Mouse (Mus musculus) heart, adult 2 months (tissue): ENCODE results near the gene Rasa2. TPM values are rescaled to one million over a fixed set of nuclear protein-coding genes. Genes with fewer than 3 reads are reported as not detected.
A peak's percentile ranks its signal among the peaks of the same experiment; 100 is the strongest.

Source experiments
- DNase-seq, 2 experiments: peaks; one replicate each; pipeline ENCODE4 v3.0.0; 2021
- H3K27ac ChIP-seq: fragments of 200-600 bp; 2 replicates; pipeline ENCODE4 v1.8.1; 2022
- H3K27me3 ChIP-seq: fragments of 200-500 bp; 2 replicates; pipeline ENCODE4 v1.6.1; 2012; ENCODE audit warnings: mild to moderate bottlenecking, low read length, inconsistent platforms, mixed read lengths; ENCODE audit not compliant: control insufficient read depth, insufficient read depth
- H3K36me3 ChIP-seq: fragments of 200-500 bp; 2 replicates; pipeline ENCODE4 v1.6.1; 2012; ENCODE audit warnings: low read length, inconsistent platforms; ENCODE audit not compliant: control insufficient read depth, insufficient read depth
- H3K4me1 ChIP-seq: fragments of 200-500 bp; 2 replicates; pipeline ENCODE4 v1.6.1; 2011; ENCODE audit warnings: low read length; ENCODE audit not compliant: control insufficient read depth, insufficient read depth
- H3K4me3 ChIP-seq: fragments of 200-600 bp; 2 replicates; pipeline ENCODE4 v1.8.1; 2022
- H3K79me2 ChIP-seq: fragments of 200-500 bp; replicated peaks from 2 replicates; pipeline ENCODE4 v1.6.1; 2012; ENCODE audit warnings: mild to moderate bottlenecking, inconsistent platforms, low read length, moderate library complexity, mixed read lengths; ENCODE audit not compliant: control insufficient read depth, insufficient read depth
- H3K9ac ChIP-seq: fragments of 200-500 bp; 2 replicates; pipeline ENCODE4 v1.6.1; 2012; ENCODE audit warnings: low read depth, mild to moderate bottlenecking, control low read depth, inconsistent platforms, low read length, mixed read lengths
- CTCF ChIP-seq: fragments of 200-600 bp; IDR thresholded peaks from 2 replicates; pipeline ENCODE4 v1.8.1; 2022; ENCODE audit warnings: antibody characterized with exemption, mild to moderate bottlenecking, moderate library complexity
- EP300 ChIP-seq: fragments of 200-500 bp; IDR thresholded peaks from 2 replicates; pipeline ENCODE4 v1.6.1; 2011; ENCODE audit warnings: low read depth, low read length, control low read depth; ENCODE audit not compliant: insufficient read depth
- POLR2A ChIP-seq: fragments of 200-500 bp; IDR thresholded peaks from 2 replicates; pipeline ENCODE4 v1.6.1; 2011; ENCODE audit warnings: mild to moderate bottlenecking, low read depth, low read length, control low read depth; ENCODE audit not compliant: insufficient read depth
- WGBS: fragments of 180-500 bp; shearing (Covaris S2); methylation state at CpG from one replicate; pipeline ENCODE4 v1.1.7; 2018; 5-methylcytosine and 5-hydroxymethylcytosine counted together
- intact Hi-C: fragments of 180-260 bp; cut with DNase I; formaldehyde crosslinking; loops from one replicate; pipeline ENCODE4 v1.15.1; 2025
- polyA plus RNA-seq: library from polyadenylated mRNA; depleted of rRNA; stranded (reverse); fragments of >200 nt; gene quantifications from 2 replicates; pipeline ENCODE4 v1.2.3, GENCODE M21; 2012
- total RNA-seq, 2 experiments: library from RNA; stranded (reverse); gene quantifications; 2 replicates each; pipeline ENCODE4 v1.2.3; 2021

Rasa2 gene
- total and polyA plus RNA-seq, 3 experiments, result 2.1 to 6.0 (median 5.5) TPM

DNA sequence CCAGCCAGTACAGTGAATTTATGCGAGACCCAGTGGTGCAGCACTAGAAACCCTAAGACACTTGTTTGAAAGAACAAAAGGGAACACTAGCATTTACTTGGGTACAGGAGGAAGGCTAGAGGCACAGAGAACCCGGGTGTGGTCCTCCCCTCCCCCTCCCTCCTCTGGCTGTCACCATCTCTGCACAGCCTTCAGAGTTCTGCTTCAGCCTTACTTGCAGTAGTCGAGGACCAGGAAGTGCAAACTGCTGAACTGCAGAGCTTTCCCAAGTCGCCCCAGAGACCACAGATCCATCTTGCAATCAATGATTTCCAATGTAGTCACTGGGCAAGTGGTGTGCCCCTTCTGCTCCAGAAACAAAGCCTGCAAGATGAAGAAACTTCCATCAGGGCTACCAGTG is 114.0 kb downstream of the Rasa2 start:
- Histone ChIP-seq H3K27ac (no peak overlapping the region), H3K4me1 (no peaks in the 10 kb centered on the region), H3K36me3 (no peaks in the 10 kb centered on the region), H3K4me3 (no peak overlapping the region), H3K27me3 (no peaks in the 10 kb centered on the region), H3K79me2 (no peaks in the 10 kb centered on the region), H3K9ac (no peak overlapping the region)
- TF ChIP-seq EP300 (no peak), POLR2A (no peak), CTCF (no peak)
- intact Hi-C loops, result no loop called here
- WGBS, result 31% methylated on average over 4 of the region's 4 CpGs
- no peak for DNase-seq

DNA sequence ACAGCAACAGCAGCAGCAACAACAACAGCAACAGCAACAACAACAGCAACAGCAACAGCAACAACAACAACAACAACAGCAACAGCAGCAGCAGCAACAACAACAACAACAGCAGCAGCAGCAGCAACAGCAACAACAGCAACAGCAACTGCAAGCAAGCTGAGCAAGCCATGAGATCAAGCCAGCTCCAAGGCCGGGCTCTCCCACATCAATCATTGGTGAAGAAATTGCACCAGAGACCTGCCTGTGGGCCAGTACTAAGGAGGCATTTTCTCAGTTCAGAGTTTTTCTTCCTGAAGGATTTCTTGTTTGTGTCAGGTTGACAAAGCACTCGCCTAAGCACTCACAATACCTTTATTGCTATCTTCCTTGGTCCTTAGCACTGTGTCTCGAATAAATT is 114.6 kb downstream of the Rasa2 start:
- WGBS, result 69% methylated on average over 3 of the region's 3 CpGs
- intact Hi-C loops, result no loop called here

DNA sequence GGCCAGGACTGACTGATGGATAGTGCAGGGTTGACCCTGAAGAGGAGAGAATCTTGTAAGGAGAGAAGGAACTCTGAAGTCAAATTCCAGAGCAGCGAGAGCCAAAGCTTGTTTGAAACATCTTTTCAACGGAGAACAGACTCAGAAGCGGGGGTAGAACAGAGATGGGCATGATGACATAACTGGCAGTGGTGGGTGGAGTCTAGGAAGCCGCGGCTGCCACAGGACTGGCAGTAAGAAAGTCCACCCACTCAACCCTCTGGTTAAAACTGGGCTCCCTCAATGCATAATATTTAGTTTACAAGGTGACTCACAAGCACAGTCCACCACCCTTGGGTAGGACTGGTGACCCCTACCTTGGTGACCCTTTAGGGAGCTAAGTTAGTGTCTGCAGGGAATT is 115.7 kb downstream of the Rasa2 start:
- intact Hi-C loops, result no loop called here
- no peak overlapping the region for H3K9ac ChIP-seq
- no peaks in the 10 kb centered on the region for H3K36me3 ChIP-seq
- no peaks in the 10 kb centered on the region for H3K4me1 ChIP-seq
- no peaks in the 10 kb centered on the region for H3K79me2 ChIP-seq
- H3K27me3 ChIP-seq, result no peaks in the 10 kb centered on the region
- no peak for TF ChIP-seq EP300
- TF ChIP-seq POLR2A, result no peak
- no peak for TF ChIP-seq CTCF
- 68% methylated on average over 5 of the region's 5 CpGs for WGBS
- no peak for DNase-seq
- no peak overlapping the region for H3K27ac ChIP-seq
- no peak overlapping the region for H3K4me3 ChIP-seq

More for the DNA sequence above, 114.6 kb downstream of the Rasa2 start:
- no peak overlapping the region for H3K27ac ChIP-seq
- DNase-seq, result no peak
- no peaks in the 10 kb centered on the region for H3K27me3 ChIP-seq
- TF ChIP-seq CTCF, result no peak
- no peak for TF ChIP-seq EP300
- TF ChIP-seq POLR2A, result no peak
- no peaks in the 10 kb centered on the region for H3K79me2 ChIP-seq
- no peaks in the 10 kb centered on the region for H3K4me1 ChIP-seq
- no peak overlapping the region for H3K4me3 ChIP-seq
- no peak overlapping the region for H3K9ac ChIP-seq
- no peaks in the 10 kb centered on the region for H3K36me3 ChIP-seq

DNA sequence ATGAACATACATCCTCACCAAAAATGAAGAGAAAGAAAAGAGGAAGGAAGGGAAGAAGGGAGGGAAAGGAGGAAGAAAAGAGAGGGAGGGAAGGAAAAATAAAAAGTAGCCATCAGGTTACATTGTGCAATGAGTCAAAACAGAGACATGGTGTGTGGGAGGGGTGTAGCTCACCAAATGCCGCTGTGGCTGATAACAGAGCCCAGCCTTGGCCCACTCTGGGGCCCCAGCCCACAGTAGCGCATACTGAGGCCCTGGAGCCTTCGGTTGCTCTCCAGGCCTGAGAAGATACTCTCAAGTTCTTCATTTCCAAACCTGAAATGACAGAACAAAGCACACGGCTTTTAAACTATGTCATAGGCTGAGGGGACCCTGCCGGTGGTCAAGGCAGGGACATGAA is 117.1 kb downstream of the Rasa2 start:
- WGBS, result 55% methylated on average over 5 of the region's 5 CpGs

DNA sequence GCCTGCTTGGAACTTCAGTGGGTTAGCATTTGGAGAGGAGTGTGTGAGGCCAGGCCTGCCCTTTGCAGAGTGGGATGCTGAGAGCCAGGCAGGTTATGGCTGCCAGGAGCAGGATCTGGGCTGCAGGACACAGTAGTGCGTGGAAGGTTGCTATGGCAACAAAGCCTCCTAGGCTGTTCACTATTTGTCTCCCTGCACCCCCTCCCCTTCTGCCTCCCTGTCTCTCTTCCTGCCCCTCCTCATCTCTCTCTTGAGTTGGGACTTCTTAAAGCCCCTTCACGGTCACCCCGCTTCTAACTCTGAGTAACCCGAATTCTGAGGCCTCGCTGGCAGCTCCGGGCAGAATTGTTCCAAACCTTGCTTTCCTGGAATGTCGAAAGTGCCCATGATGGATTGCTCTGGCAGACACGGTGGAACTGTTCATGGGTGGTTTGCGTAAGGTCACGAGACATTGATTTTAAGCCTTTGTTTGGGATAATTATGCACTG is 125.4 kb downstream of the Rasa2 start:
- no peak overlapping the region for H3K4me3 ChIP-seq
- H3K27ac ChIP-seq, result no peak overlapping the region
- WGBS, result 63% methylated on average over 10 of the region's 10 CpGs
- intact Hi-C loops, result no loop called here
- no peaks in the 10 kb centered on the region for H3K4me1 ChIP-seq
- no peaks in the 10 kb centered on the region for H3K36me3 ChIP-seq
- no peaks in the 10 kb centered on the region for H3K27me3 ChIP-seq
- TF ChIP-seq CTCF (no peak), POLR2A (no peak), EP300 (no peak)
- DNase-seq, result peak in 1 of 2 experiments; percentile 10
- no peak overlapping the region for H3K9ac ChIP-seq
- no peaks in the 10 kb centered on the region for H3K79me2 ChIP-seq

More for the DNA sequence above, 117.1 kb downstream of the Rasa2 start:
- H3K27me3 ChIP-seq, result no peaks in the 10 kb centered on the region
- no peak overlapping the region for H3K27ac ChIP-seq
- intact Hi-C loops, result no loop called here
- no peaks in the 10 kb centered on the region for H3K79me2 ChIP-seq
- H3K9ac ChIP-seq, result no peak overlapping the region
- no peak for TF ChIP-seq POLR2A
- no peak for TF ChIP-seq CTCF
- TF ChIP-seq EP300, result no peak
- H3K4me1 ChIP-seq, result no peaks in the 10 kb centered on the region
- no peak overlapping the region for H3K4me3 ChIP-seq
- no peaks in the 10 kb centered on the region for H3K36me3 ChIP-seq
- no peak for DNase-seq

DNA sequence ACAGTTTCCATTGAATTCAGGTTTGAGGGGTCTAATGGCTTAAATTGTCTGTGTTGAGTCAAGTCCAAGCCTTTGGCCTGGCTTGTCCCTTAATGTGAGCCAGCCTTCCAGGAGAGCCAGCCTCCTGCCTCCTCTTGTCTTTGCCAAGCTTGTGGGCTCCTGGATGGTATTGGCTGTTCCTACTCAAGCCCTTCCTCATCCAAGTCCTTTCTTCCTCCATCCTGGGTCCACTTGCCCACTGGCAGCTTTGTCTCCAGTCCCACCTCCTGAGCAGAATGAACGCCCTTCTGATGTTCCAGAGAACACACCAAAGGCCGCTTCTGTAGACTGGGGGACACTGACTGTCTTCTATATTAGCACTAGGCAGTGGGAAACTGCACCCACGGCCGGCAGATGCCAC is 126.3 kb downstream of the Rasa2 start:
- Histone ChIP-seq H3K27me3 (no peaks in the 10 kb centered on the region), H3K4me3 (no peak overlapping the region), H3K27ac (no peak overlapping the region), H3K9ac (no peak overlapping the region), H3K4me1 (no peaks in the 10 kb centered on the region), H3K36me3 (no peaks in the 10 kb centered on the region), H3K79me2 (no peaks in the 10 kb centered on the region)
- no peak for DNase-seq
- intact Hi-C loops, result no loop called here
- WGBS, result 87% methylated on average over 4 of the region's 4 CpGs
- TF ChIP-seq CTCF, result no peak
- no peak for TF ChIP-seq POLR2A
